8 mouse cellular contexts compared by ENCODE assay signal in genomic region chrX:36816953-36817441, GRCm38 (mm10). TPM values are rescaled to one million over a fixed set of nuclear protein-coding genes. Genes with fewer than 3 reads are reported as not detected.
DNase-seq lines count a peak whose midpoint lies in the region; ATAC-seq lines count a peak whose summit lies in the region.

No protein-coding gene starts in this region.

- 11% methylated on average over 10 of the region's 10 CpGs for WGBS in forebrain, embryonic 16.5 days
- WGBS in limb, embryonic 15.5 days: 20% methylated on average over 10 of the region's 10 CpGs
- 12% methylated on average over 10 of the region's 10 CpGs for WGBS in neural tube, embryonic 15.5 days

- H3K27ac ChIP-seq in forebrain, embryonic 16.5 days (ENCODE audit: low read length): peak overlapping the region; percentile 84
- H3K27ac ChIP-seq in limb, embryonic 15.5 days: no peak overlapping the region
- peak overlapping the region; percentile 74 for H3K27ac ChIP-seq in neural tube, embryonic 15.5 days (replicated peaks)

- H3K4me3 ChIP-seq in forebrain, embryonic 16.5 days (replicated peaks; ENCODE audit: low read length): peak overlapping the region; percentile 14
- peak overlapping the region; percentile 10; the same call in 1 of the 2 replicates for H3K4me3 ChIP-seq in limb, embryonic 15.5 days
- peak overlapping the region; percentile 8; the same call in 1 of the 2 replicates for H3K4me3 ChIP-seq in neural tube, embryonic 15.5 days (replicated peaks)

- DNase-seq in testis, postnatal 10 days (ENCODE audit: low spot score): peak; percentile 48
- no peak for DNase-seq in testis, postnatal 14 days (ENCODE audit: low spot score)
- DNase-seq in layer of hippocampus, adult 9-11 months: no peak
- no peak for DNase-seq in urinary bladder, postnatal 4 days (ENCODE audit: low spot score in 2 of 2)
- DNase-seq in left cerebral cortex, postnatal 14 days (ENCODE audit: low spot score in 2 of 2): no peak

- H3K4me1 ChIP-seq in forebrain, embryonic 16.5 days (replicated peaks; ENCODE audit: control insufficient read depth, insufficient read depth, low read length): peaks cover 10% of the 10 kb centered on the region; the same call in 1 of the 2 replicates
- H3K4me1 ChIP-seq in limb, embryonic 15.5 days: 0 out of 2 replicates have a peak, but pooled peaks cover 3% of the 10 kb centered on the region
- H3K4me1 ChIP-seq in neural tube, embryonic 15.5 days: peaks cover 3% of the 10 kb centered on the region; the same call in 1 of the 2 replicates

- no peaks in the 10 kb centered on the region for H3K27me3 ChIP-seq in forebrain, embryonic 16.5 days (replicated peaks; ENCODE audit: control insufficient read depth, insufficient read depth, low read length)
- H3K27me3 ChIP-seq in limb, embryonic 15.5 days: no peaks in the 10 kb centered on the region
- no peaks in the 10 kb centered on the region for H3K27me3 ChIP-seq in neural tube, embryonic 15.5 days (replicated peaks)

- no peaks in the 10 kb centered on the region for H3K36me3 ChIP-seq in forebrain, embryonic 16.5 days (ENCODE audit: control insufficient read depth, insufficient read depth)
- no peaks in the 10 kb centered on the region for H3K36me3 ChIP-seq in limb, embryonic 15.5 days
- H3K36me3 ChIP-seq in neural tube, embryonic 15.5 days: no peaks in the 10 kb centered on the region

- ATAC-seq in forebrain, embryonic 16.5 days: peak; percentile 87
- ATAC-seq in limb, embryonic 15.5 days (ENCODE audit: insufficient number of reproducible peaks, low FRiP score, low TSS enrichment, low read depth): no peak
- ATAC-seq in neural tube, embryonic 15.5 days (ENCODE audit: low FRiP score): peak; percentile 79

- peak overlapping the region; percentile 29 for H3K9ac ChIP-seq in forebrain, embryonic 16.5 days (replicated peaks; ENCODE audit: low read depth, low read length)
- H3K9ac ChIP-seq in limb, embryonic 15.5 days: no peak overlapping the region
- no peak overlapping the region for H3K9ac ChIP-seq in neural tube, embryonic 15.5 days (replicated peaks)

- H3K4me2 ChIP-seq in forebrain, embryonic 16.5 days (ENCODE audit: low read length): peak overlapping the region; percentile 36
- H3K4me2 ChIP-seq in limb, embryonic 15.5 days: peak overlapping the region; percentile 35
- H3K4me2 ChIP-seq in neural tube, embryonic 15.5 days: peak overlapping the region; percentile 47

- no peaks in the 10 kb centered on the region for H3K9me3 ChIP-seq in forebrain, embryonic 16.5 days (ENCODE audit: control insufficient read depth, low read length)
- H3K9me3 ChIP-seq in limb, embryonic 15.5 days: no peaks in the 10 kb centered on the region
- no peaks in the 10 kb centered on the region for H3K9me3 ChIP-seq in neural tube, embryonic 15.5 days (replicated peaks)

- intact Hi-C loops in left cerebral cortex, postnatal 14 days (cut with DNase I): no loop called here

RNA-seq across cellular contexts. Expression of gene Slc25a5, which starts 21.5 kb away (rescaled TPM):
- 460 and 461 TPM in 2 replicates for polyA plus RNA-seq in forebrain, embryonic 16.5 days (2015; fragmentation: Nextera tagmentation; extraction: Ambion mirVana)
- 508 and 523 TPM in 2 replicates for polyA plus RNA-seq in limb, embryonic 15.5 days (2015; fragmentation: Nextera tagmentation; extraction: Ambion mirVana)
- polyA plus RNA-seq in neural tube, embryonic 15.5 days (2015; fragmentation: Nextera tagmentation; extraction: Ambion mirVana): 530 and 612 TPM in 2 replicates
- 100 to 1,000 TPM; 363 to 370 TPM for total RNA-seq in left cerebral cortex, postnatal 14 days (2021)

RNA-seq across cellular contexts. Expression of gene Ube2a, which starts 56.7 kb away (rescaled TPM):
- 109 and 112 TPM in 2 replicates for polyA plus RNA-seq in forebrain, embryonic 16.5 days (2015; fragmentation: Nextera tagmentation; extraction: Ambion mirVana)
- 114 and 121 TPM in 2 replicates for polyA plus RNA-seq in limb, embryonic 15.5 days (2015; fragmentation: Nextera tagmentation; extraction: Ambion mirVana)
- 115 and 117 TPM in 2 replicates for polyA plus RNA-seq in neural tube, embryonic 15.5 days (2015; fragmentation: Nextera tagmentation; extraction: Ambion mirVana)
- 10 to 100 TPM; 59.6 to 61.9 TPM for total RNA-seq in left cerebral cortex, postnatal 14 days (2021)

RNA-seq across cellular contexts. Expression of gene C330007P06Rik, which starts 56.9 kb away (rescaled TPM):
- polyA plus RNA-seq in forebrain, embryonic 16.5 days (2015; fragmentation: Nextera tagmentation; extraction: Ambion mirVana): 25.2 and 30.8 TPM in 2 replicates
- 30.4 and 31.7 TPM in 2 replicates for polyA plus RNA-seq in limb, embryonic 15.5 days (2015; fragmentation: Nextera tagmentation; extraction: Ambion mirVana)
- polyA plus RNA-seq in neural tube, embryonic 15.5 days (2015; fragmentation: Nextera tagmentation; extraction: Ambion mirVana): 24.2 and 27.6 TPM in 2 replicates
- 10 to 100 TPM; 32.6 to 34.4 TPM for total RNA-seq in left cerebral cortex, postnatal 14 days (2021)
